Mouse (Mus musculus) MEL (cell line): Measurements from ENCODE around the gene Bad. TPM values are rescaled to one million over a fixed set of nuclear protein-coding genes. Genes with fewer than 3 reads are reported as not detected.
A peak's percentile ranks its signal among the peaks of the same experiment; 100 is the strongest.

Experiments used
- DNase-seq: peaks from one replicate; pipeline ENCODE4 v3.0.0; 2011; ENCODE audit warnings: low read depth, low spot score
- H3K27ac ChIP-seq: 2 replicates; pipeline ENCODE4 v1.5.1; 2012; ENCODE audit warnings: low read depth, mild to moderate bottlenecking, control low read depth, low read length, moderate library complexity; ENCODE audit not compliant: control insufficient read depth
- H3K27me3 ChIP-seq, 2 experiments: fragments of 150-350 bp in 1 of 2; sonication (generic) in 1 of 2; 2 replicates each; pipeline ENCODE4 v1.6.1; 2012; ENCODE audit warnings: low read length in 2 of 2, mild to moderate bottlenecking in 2 of 2, improper control_type of control experiment in 1 of 2, moderate library complexity in 1 of 2; ENCODE audit not compliant: insufficient read depth in 2 of 2, control insufficient read depth in 1 of 2
- H3K36me3 ChIP-seq, 2 experiments: 2 replicates each; pipeline ENCODE4 v1.6.1; 2012 to 2014; ENCODE audit warnings: low read length in 2 of 2, improper control_type of control experiment in 1 of 2, inconsistent platforms in 1 of 2, mild to moderate bottlenecking in 1 of 2; ENCODE audit not compliant: insufficient read depth in 2 of 2, control insufficient read depth in 1 of 2
- H3K4me1 ChIP-seq, 2 experiments: fragments of 150-350 bp in 1 of 2; sonication (generic) in 1 of 2; 2 replicates each; pipeline ENCODE4 v1.6.1; 2012; ENCODE audit warnings: low read length in 2 of 2, improper control_type of control experiment in 1 of 2, mild to moderate bottlenecking in 1 of 2; ENCODE audit not compliant: insufficient read depth in 2 of 2, control insufficient read depth in 1 of 2
- H3K4me3 ChIP-seq, 2 experiments: fragments of 150-350 bp in 1 of 2; sonication (generic) in 1 of 2; 2 replicates each; pipeline ENCODE4 v1.5.1; 2012; ENCODE audit warnings: low read depth in 2 of 2, low read length in 2 of 2, mild to moderate bottlenecking in 2 of 2, moderate library complexity in 2 of 2, control low read depth in 1 of 2, improper control_type of control experiment in 1 of 2; ENCODE audit not compliant: control insufficient read depth in 1 of 2, insufficient read depth in 1 of 2
- H3K79me2 ChIP-seq: 2 replicates; pipeline ENCODE4 v1.6.1; 2012; ENCODE audit warnings: mild to moderate bottlenecking, low read length, moderate library complexity; ENCODE audit not compliant: control insufficient read depth, poor library complexity, insufficient read depth
- H3K9ac ChIP-seq: 2 replicates; pipeline ENCODE4 v1.6.1; 2012; ENCODE audit warnings: low read depth, mild to moderate bottlenecking, control low read depth, low read length, moderate library complexity; ENCODE audit not compliant: control insufficient read depth, poor library complexity, severe bottlenecking
- H3K9me3 ChIP-seq: fragments of 150-350 bp; sonication (generic); replicated peaks from 2 replicates; pipeline ENCODE4 v1.6.1; 2012; ENCODE audit warnings: mild to moderate bottlenecking, low read length, improper control_type of control experiment, moderate library complexity; ENCODE audit not compliant: insufficient read depth
- CHD2 ChIP-seq: IDR thresholded peaks from 2 replicates; pipeline ENCODE4 v1.6.1; 2011; ENCODE audit warnings: low read length, improper control_type of control experiment
- KAT2A ChIP-seq: conservative IDR thresholded peaks from 2 replicates; pipeline ENCODE4 v1.6.1; 2012; ENCODE audit warnings: low read depth, low read length, improper control_type of control experiment, inconsistent platforms
- MAX ChIP-seq: IDR thresholded peaks from 2 replicates; pipeline ENCODE4 v1.6.1; 2011; ENCODE audit warnings: low read length, improper control_type of control experiment
- MXI1 ChIP-seq: IDR thresholded peaks from 2 replicates; pipeline ENCODE4 v1.6.1; 2011; ENCODE audit warnings: mild to moderate bottlenecking, low read depth, low read length, improper control_type of control experiment
- NELFE ChIP-seq: IDR thresholded peaks from 2 replicates; pipeline ENCODE4 v1.6.1; 2011; ENCODE audit warnings: low read depth, low read length, improper control_type of control experiment
- RAD21 ChIP-seq: IDR thresholded peaks from 2 replicates; pipeline ENCODE4 v1.6.1; 2011; ENCODE audit warnings: mild to moderate bottlenecking, low read depth, low read length, improper control_type of control experiment
- RCOR1 ChIP-seq: IDR thresholded peaks from 2 replicates; pipeline ENCODE4 v1.6.1; 2012; ENCODE audit warnings: low read depth, mild to moderate bottlenecking, inconsistent platforms, low read length, improper control_type of control experiment
- SIN3A ChIP-seq: IDR thresholded peaks from 2 replicates; pipeline ENCODE4 v1.6.1; 2012; ENCODE audit warnings: low read length, improper control_type of control experiment, inconsistent platforms
- SMC3 ChIP-seq: IDR thresholded peaks from 2 replicates; pipeline ENCODE4 v1.6.1; 2011; ENCODE audit warnings: low read depth, low read length, improper control_type of control experiment
- TBP ChIP-seq: IDR thresholded peaks from 2 replicates; pipeline ENCODE4 v1.8.0; 2011; ENCODE audit warnings: low read depth, low read length, improper control_type of control experiment
- USF1 ChIP-seq: IDR thresholded peaks from 2 replicates; pipeline ENCODE4 v1.6.1; 2014; ENCODE audit warnings: low read depth, mild to moderate bottlenecking, inconsistent platforms, low read length, improper control_type of control experiment, moderate library complexity
- USF2 ChIP-seq, 2 experiments: IDR thresholded peaks; 2 replicates each; pipeline ENCODE4 v1.6.1; 2011 to 2012; ENCODE audit warnings: improper control_type of control experiment in 2 of 2, low read length in 2 of 2, borderline replicate concordance in 1 of 2, inconsistent platforms in 1 of 2, low read depth in 1 of 2, mild to moderate bottlenecking in 1 of 2; ENCODE audit not compliant: insufficient read depth in 1 of 2
- ZC3H11A ChIP-seq: IDR thresholded peaks from 2 replicates; pipeline ENCODE4 v1.6.1; 2012; ENCODE audit warnings: low read depth, mild to moderate bottlenecking, inconsistent platforms, low read length, improper control_type of control experiment
- polyA plus RNA-seq, 2 experiments: library from polyadenylated mRNA; stranded (reverse) in 1 of 2; unstranded in 1 of 2; fragments of >175 nt in 1 of 2; fragments of >200 nt in 1 of 2; gene quantifications; 2 replicates each; pipeline versions ENCODE4 v1.2.1 to v1.2.4; 2012; ENCODE audit warnings: low replicate concordance in 2 of 2, low read depth in 1 of 2; ENCODE audit not compliant: insufficient read length in 2 of 2, insufficient read depth in 1 of 2, missing spikeins in 1 of 2
- total RNA-seq: library from RNA; depleted of rRNA; stranded (reverse); fragments of 300-350 nt; gene quantifications from 2 replicates; pipeline ENCODE4 v1.2.3, GENCODE M21; 2012

The Bad gene
- total and polyA plus RNA-seq, 3 experiments: 51.7 to 69.7 TPM; not detected in 1

DNA sequence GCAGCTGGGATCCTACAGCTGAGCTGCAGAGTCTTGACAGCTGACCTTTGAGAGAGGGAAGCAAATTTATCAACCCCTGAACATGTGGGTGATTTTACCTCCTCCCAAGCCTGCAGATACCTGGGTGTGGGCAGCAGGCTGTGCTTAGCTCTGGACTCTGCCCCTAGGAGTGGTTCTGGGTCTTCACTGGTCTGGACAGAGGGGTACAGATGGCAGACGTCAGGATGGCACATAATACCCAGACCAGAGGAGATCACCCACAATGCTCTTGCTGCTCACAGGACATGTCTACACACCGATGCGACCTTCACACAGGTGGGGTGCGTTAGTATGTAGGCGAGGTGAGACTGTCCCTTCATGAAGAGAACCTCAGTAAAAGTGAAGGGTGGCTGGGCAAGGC, 7.9 kb downstream of the Bad start:
- Histone ChIP-seq H3K27ac (no peak overlapping the region), H3K27me3 (no peaks in the 10 kb centered on the region), H3K36me3 (peaks cover 0 to 6% of the 10 kb centered on the region in 2 experiments; a peak in 1 of 4 replicates), H3K4me1 (0 out of 4 replicates have a peak, but pooled peaks cover 0 to 6% of the 10 kb centered on the region in 2 experiments), H3K79me2 (peaks cover 1% of the 10 kb centered on the region; the same call in 1 of the 2 replicates), H3K4me3 (no peak overlapping the region), H3K9ac (no peak overlapping the region), H3K9me3 (no peaks in the 10 kb centered on the region)
- TF ChIP-seq USF1: no peak
- no peak for TF ChIP-seq ZC3H11A
- TF ChIP-seq RAD21: no peak
- TF ChIP-seq MXI1: no peak
- no peak for TF ChIP-seq SMC3
- TF ChIP-seq KAT2A: no peak
- no peak for TF ChIP-seq TBP
- TF ChIP-seq SIN3A: no peak
- DNase-seq: no peak

DNA sequence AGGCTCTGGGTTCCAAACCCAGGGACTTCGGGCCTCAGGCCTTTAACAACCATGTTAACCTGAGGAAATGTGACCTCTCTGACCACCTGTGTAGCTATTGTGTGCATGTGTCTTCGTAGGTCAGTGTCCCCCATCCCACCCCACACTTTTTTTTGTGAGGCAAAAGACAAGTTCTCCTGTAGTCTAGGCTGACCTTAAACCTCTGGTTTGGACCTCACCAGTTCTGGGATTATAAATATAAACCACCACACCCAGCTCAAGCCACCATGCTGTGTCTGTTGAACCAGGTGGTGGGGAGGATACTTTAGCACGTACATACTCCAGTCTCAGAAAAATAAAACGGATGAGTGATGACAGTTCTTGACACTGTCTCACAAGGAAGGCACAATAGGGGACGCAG, 8.3 kb downstream of the Bad start:
- no peak overlapping the region for H3K27ac ChIP-seq
- H3K79me2 ChIP-seq: peaks cover 1% of the 10 kb centered on the region; the same call in 1 of the 2 replicates
- no peak overlapping the region; the same call in 1 of the 2 replicates for H3K9ac ChIP-seq
- H3K4me3 ChIP-seq: no peak overlapping the region; a peak in 1 of 4 replicates
- DNase-seq: no peak
- 0 out of 2 replicates have a peak, but pooled peaks have one; percentile 26 for TF ChIP-seq MAX
- no peak for TF ChIP-seq RCOR1
- H3K27me3 ChIP-seq: no peaks in the 10 kb centered on the region
- no peaks in the 10 kb centered on the region for H3K9me3 ChIP-seq
- 0 out of 4 replicates have a peak, but pooled peaks cover 0 to 6% of the 10 kb centered on the region in 2 experiments for H3K4me1 ChIP-seq
- peaks cover 0 to 6% of the 10 kb centered on the region in 2 experiments; a peak in 1 of 4 replicates for H3K36me3 ChIP-seq

DNA sequence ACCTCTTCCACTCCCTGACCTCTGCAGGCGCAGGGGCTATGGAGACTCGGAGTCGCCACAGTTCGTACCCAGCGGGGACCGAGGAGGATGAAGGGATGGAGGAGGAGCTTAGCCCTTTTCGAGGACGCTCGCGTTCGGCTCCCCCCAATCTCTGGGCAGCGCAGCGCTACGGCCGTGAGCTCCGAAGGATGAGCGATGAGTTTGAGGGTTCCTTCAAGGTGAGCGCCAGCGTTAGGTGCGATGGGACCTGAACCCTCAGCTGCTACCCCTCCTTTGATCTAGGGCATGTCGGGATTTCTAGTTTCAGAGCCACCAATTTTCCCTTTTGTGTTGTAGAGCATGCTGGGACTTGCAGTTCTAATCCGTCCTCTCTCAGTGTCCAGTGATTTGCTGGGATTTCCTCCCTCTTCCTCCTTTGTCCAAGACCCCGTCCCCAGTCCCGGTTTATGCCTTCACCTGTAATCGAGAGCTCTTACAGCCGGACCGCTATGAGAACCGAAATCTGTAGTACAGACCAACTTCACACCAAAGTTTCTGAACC, 9.0 kb downstream of the Bad start:
- H3K27ac ChIP-seq: peak overlapping the region; percentile 91
- DNase-seq: peak; percentile 65
- TF ChIP-seq CHD2 (no peak), NELFE (no peak), USF2 (IDR thresholded peaks at IDR 0.05; ENCODE audit: borderline replicate concordance in 1 of 2, insufficient read depth in 1 of 2, low read depth in 1 of 2, low read length in 2 of 2) (no peak), MAX (no peak), MXI1 (0 out of 2 replicates have a peak, but pooled peaks have one; percentile 10)
- no peaks in the 10 kb centered on the region for H3K9me3 ChIP-seq
- H3K27me3 ChIP-seq: no peaks in the 10 kb centered on the region
- H3K4me1 ChIP-seq: 0 out of 4 replicates have a peak, but pooled peaks cover 0 to 6% of the 10 kb centered on the region in 2 experiments
- H3K4me3 ChIP-seq: peak overlapping the region; percentile 59 to 61
- peaks cover 1% of the 10 kb centered on the region; the same call in 1 of the 2 replicates for H3K79me2 ChIP-seq
- H3K9ac ChIP-seq: peak overlapping the region; percentile 82
- H3K36me3 ChIP-seq: peaks cover 0 to 6% of the 10 kb centered on the region in 2 experiments; a peak in 1 of 4 replicates
